Mouse (Mus musculus): ENCODE data around the gene Ddx17.

The Ddx17 gene

DNA sequence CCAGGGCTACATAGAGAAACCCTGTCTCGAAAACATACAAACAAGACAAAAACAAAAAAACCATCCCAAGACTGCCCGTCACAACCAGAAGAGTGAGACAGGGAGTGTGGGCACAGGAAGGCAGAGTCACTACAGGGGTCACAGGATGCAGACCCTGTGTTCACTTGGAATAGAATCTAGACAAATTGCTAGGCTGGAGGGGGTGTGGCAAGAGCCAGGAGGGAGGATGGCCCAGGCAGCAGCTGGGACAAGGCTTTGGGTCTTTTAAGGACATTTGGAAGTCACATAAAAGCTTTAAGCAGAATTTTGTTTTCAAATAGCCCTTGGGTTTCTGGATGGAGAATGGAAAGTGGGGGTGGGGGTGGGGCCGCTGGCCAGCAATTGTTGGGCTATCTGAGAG is 28.0 kb downstream of the Ddx17 start:
- DNase-seq (ENCODE audit: low spot score) = no peak

DNA sequence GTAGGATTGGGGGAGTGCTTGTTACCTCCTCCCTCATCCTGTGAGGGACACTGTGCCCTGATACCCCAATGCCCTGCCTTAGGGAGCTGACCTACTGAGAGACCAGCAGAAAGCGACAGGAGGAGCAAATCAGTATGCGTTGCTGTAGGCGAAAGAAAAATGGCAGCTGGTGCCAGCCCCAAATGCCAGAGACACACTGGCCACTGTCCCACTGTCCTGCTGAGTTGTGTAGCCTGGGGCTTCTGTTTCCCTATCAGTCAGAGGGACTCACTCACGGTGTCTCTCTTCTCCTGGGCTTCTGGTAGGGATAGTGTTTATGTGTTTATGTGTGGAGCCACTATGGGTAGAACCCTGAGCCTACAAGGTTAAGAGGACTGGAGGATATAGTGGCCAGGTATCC is 28.8 kb downstream of the Ddx17 start:
- no peak for DNase-seq (ENCODE audit: low spot score)

DNA sequence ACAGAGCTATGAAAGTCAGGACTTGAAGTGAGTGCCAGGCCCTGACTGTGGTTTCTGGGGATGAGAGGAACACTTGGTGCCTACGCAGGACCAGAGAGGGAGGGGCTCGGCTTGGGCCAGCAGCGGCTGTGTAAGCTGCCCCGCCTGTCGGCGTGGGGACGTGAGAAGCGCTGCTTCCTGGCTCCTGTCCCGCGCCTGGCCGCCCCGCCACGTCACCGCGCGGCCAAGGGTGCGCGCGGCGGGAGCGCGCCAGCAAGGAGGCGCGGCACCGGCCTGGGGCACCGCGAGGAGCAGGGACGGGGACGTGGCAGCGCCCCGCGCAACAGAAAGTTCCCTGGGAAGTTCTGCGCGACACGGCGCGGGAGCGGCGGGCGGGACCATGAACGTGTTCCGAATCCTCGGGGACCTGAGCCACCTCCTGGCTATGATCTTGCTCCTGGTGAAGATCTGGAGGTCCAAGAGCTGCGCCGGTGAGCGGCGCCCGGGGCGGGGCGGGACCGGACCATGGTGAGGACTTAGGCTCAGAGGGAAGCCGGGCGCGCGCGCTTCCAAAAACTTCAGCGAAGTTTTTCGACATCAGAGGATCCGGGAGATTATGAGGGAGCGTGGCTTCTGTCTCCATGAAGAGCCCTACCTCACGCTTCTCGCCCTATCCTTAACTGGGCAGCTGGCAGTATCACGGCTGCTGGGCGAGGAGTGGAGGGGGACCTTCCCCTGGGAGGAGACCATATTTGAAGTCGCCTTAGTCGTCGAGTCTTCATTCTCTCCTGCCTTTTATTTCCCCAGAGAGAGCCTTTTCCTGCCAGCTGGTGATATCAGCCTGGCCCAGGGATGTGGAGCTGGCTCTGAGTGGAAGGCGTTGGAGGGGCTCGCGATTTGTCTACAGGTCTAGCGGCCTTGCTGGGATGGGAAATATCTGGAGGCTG is 30.1 kb downstream of the Ddx17 start, which contains the start of gene Kdelr3:
Gene Kdelr3 (plus strand): TSS at position 241 of the 926 bp plus-strand sequence.
- DNase-seq (ENCODE audit: low spot score) = peak; percentile 46

DNA sequence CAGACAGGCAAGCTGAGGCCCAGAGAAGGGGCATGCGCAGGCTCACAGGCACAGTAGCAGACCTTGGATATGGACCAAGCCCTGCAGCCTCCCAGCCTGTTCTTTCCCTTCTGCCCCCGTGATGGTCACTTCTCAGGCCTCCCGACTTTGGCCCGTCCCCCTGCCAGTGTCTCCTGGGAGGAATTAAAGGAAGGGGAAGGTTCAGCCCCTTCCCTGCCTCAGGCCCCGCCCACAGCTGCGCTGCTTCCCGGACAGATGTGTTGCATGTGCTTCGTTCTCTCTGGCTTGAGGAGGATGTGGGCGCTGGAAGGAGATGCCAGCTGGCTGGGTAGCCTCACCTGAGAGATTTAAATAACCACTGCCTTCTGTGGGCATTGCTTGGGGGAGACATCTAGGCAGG is 32.6 kb downstream of the Ddx17 start:
- DNase-seq (ENCODE audit: low spot score) = no peak

DNA sequence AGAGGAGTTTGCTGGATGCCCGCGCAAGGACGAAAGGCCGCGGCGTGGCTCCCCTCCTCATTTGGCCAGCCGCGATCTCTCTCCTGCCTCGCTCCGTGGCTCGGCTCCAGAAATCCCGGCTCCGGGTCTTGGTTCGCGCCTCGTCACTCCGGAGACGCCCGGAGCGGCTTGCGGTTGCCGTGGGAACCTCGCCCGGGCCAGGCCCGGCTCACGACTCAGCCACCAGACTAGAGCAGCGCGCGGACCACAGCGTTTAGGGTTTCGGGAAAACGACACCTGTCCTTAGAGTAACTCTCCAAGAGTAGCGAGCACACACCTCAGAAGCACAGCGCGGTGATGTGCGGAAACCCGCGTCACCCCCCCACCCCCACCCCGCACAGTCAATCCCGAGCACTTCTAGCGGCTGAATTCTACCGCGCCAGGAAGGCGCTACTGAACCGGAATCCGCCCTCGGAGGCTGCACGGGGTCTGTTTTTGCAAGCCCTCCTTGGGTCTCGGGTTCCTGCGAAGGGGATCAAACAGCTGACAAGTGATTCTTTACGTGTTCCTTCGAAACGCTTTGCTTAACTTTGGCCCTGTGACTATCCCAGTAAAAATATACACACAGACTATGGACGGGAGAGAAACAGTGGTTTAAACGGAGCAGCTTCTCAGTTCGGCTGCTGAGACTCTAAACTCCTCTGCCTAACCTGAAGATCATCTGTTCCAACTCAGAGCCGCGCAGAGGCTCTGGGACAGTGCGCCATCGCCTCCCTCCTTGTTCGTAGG is 34.8 kb downstream of the Ddx17 start:
- peak; percentile 56 for DNase-seq (ENCODE audit: low spot score)

DNA sequence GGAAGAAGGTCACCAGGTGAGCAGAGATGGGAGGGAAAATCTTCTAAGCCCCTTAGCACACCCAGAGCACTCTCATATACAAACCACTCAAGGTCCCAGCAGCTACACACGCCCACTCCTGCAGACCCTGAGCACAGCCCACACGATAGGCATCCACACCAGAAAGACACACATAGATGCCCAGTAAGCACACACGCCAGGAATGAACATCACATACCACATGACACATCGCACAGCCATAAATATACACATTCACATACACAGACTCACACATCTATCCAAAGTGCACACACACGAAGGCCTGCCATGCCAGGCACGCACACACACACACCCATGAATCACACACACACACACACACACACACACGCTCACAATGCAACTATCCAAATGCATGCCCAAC is 36.1 kb downstream of the Ddx17 start:
- no peak for DNase-seq (ENCODE audit: low spot score)

DNA sequence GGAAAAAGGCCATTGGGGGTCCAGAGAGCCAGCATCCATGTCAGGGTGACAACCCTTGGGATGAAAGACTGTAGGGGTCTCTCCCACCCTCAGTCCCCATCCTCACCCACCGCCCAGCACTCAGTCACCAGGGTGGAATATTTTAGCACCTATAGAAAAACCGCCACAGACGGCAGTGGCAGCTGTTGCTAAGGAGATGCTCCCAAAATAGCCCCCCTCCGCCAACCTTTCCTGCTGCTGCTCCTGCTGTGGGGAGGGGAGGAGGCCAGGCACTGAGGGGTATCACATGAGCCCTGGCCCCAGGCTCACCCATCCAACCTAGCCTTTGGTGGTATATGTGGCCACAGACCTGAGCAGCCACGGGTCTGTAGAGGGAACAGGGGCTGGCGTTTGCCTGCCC is 36.5 kb downstream of the Ddx17 start:
- DNase-seq (ENCODE audit: low spot score) = no peak

DNA sequence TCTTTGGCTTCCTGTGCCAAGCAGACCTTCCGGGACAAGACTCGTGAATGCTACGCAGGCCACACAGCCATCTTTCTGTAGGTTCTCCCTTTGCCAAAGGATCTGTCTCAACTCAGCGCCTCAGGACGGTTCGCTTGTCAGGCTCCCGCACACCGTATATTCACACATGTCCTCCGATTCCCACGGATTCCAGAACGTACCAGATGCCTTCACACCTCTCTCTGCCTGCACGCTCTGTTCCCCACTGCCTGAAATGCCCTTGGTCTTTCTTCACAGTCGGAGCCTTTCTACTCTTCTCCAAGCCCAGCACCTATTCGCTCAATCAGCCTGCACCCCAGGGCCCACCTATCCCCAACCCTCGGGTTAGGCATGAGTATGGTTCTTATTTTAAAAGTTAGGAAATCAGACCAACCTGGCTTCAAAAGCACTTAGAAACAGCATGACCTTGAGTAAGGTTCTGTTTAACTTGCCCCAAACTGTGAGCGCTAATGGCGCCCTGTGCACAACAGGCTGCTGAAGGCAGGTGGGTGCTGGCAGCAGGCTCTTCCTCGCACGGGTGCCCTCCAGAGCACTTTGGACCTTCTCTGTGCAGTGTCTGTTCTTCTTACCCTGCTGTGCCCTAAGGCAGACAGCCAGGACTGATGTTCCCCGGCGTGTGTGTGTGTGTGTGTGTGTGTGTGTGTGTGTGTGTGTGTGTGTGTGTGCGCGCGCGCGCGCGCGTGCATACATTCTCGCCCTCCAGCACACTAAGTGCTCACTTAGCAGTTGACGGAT is 39.3 kb downstream of the Ddx17 start:
- no peak for DNase-seq (ENCODE audit: low spot score)

DNA sequence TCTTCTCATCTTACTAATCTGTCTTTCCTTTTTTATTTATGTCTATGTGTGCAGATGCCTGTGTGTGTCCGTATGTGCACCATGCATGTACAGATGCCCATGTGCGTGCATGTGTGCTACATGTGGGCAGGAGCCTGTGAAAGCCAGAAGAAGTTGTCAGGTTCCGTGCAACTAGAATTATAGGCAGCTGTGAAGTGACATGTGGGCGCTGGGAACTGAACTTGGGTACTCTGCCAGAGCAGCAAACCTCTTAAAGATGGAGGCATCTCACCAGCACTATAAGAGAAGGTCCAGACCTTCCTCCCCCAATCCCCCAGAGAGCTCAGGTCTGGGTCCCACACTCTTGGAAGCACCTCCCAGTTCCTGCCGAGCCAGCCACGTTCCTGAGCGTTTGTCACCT is 40.1 kb downstream of the Ddx17 start:
- no peak for DNase-seq (ENCODE audit: low spot score)

DNA sequence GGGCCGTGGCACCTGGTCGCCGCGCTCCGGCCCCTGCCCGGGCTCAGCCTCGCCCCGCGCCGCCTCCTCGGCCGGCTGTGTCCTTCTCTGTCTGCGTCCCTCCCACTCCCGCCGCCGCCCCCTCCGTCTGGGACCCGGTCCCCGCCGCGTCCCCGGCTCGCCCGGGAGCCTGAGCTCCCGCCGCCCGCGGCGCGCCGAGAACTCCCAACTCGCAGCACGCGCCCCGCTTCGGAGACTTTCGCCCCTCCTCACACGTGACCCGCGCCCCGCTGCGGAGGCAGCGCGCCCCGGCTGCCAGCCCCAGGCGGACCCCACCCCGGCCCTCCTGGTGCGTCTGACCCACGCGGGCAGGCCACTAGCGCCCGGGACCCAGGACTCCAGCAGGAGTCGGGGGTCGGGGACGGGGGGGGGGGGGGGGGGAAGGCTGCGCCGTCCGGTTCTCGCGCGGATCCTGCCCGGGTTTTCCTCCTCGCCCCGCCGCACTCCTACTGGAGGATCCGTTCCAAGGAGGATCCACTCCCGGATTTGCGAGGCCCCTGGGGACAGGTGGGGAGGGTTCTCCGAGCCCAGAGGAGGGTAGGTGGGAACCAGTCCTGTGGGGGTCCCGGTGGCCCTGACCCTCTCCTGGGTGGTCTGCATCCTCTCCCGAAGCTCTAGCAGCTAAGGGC is 40.8 kb downstream of the Ddx17 start:
- peak; percentile 53 for DNase-seq (ENCODE audit: low spot score)

DNA sequence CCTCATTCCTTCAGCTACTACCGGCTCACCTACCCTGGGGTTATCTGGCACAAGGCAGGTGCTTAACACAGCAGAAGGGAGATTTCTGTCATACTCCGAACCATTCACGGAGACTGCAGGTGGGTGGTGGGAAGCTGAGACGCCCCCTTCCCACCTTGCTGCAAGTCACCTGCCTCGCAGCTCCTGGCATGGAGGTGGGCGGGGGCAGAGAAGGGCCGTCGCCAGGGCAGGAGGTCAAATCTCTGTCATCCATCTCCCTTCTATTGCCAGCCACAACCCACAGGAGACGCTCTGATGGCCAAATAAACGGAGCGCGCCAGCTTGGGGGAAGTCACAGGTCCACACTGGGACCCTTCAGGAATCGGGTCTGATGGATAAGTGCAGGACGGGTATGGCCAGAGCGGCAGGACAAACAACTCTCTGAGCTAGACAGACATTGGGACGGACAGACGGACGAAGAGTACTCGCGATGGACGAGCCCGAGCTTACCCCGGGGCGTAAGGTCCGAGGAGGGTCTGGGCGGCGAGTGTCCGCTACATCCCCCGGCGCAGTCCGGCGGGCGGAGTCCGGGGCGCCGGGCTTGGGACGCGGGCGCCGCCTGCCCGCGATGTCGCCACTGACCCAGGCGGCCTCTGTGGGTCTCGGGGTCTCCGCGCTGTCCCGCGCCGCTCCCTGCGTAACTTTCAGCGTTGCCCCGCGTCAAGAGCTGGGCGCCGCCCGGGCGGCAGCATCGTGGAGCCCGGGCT is 41.7 kb downstream of the Ddx17 start, which contains the start of gene Kcnj4:
Gene Kcnj4 (minus strand): TSS at position 535 of the 746 bp plus-strand sequence.
- no peak for DNase-seq (ENCODE audit: low spot score)

DNA sequence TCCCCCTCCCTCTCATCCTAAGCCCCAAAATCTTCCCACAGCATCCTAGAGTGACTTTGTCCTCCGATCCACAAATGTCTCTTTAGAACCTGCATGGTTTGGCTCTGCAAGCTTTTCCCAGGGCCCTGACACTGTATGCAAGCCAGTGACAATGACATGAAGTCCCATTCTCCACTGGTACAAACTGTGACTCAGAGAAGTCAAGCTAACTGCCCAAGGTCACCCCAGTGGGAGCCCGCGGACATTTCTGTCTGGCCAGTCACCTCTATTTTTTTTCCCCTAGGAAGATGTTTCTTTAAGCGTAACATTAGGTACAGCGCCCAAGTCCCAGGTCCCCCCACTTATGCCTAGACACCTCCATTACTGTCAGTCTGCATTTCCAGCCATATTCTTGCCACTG is 43.1 kb downstream of the Ddx17 start:
- DNase-seq (ENCODE audit: low spot score) = no peak

DNA sequence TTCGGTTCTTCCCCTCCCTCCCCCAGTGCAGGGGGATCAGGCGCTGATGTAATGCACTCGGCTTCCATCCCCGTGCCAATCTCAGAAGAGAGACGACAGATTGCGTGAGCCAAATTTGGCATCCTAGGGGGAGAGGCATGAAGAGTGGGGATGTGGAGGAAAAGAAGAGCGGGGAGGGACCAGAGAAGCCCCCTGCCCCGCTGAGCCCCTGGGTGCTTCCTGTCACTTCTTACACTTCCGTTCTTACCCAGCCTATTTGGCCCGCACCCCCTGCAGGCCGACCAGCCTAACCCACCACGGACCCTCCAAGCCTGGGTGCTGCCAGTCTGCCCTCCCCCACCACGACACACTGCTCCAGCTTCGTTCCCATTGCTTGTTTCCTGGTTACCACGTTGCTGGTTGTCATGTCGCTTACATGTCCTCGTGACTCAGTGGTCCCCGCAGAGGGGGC is 43.6 kb downstream of the Ddx17 start:
- no peak for DNase-seq (ENCODE audit: low spot score)

DNA sequence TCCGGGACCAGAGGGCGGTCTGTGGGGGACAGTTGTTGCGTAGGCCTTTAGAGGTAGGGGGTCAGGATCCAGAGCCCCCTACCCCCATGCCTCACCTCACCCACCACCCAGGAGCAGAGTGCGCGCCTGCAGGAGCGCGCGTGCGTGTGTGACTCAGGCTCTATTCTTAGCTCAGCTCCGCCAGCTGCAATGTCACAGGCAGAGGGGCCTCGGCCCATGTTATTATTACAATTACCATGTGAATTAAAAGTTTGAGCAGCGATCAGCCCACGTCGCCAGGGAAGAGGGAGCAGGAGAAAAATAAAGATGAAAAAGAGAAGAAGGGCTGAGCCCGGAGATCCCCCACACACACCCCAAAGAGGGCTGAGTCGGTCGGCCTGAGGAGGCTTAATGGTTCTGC is 46.4 kb downstream of the Ddx17 start:
- no peak for DNase-seq (ENCODE audit: low spot score)

DNA sequence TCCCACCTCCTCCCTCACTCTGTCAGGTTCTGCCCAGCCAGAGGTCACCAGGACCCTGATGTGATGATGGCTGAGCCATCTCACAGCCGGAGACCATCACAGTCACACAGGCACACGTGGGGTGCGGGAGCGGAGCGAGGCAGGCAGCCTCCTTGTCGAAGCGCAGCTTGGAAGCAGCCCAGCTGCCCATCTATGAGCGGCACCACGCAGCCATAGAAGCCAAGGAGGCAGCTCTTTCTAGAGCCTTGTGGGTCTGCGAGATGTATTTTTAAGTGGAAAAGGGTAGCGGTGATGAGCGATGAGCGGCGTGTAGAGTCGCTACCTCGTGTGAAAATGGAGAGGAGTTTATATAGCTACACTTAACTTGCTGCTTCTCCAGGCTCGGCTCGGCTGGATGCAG is 53.0 kb downstream of the Ddx17 start:
- no peak for DNase-seq (ENCODE audit: low spot score)

DNA sequence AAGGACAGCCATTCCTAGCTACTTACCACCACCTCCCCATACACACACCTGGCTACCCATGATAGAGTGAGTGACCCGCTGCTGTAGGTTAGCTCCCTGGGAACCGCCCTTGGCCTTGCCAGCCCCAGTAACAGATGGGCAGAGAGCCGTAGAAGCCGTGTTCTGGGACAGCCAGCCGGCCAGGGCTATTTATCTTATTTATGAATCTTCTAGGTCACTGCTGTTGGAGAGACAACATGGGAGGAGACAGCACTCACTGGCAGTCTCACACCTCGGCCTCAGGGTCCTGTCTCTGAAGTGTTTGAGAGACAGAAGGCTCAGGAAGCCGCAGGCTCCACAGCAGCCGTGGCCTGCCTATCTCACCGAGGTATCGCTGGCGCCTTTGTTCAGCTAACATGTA is 57.1 kb downstream of the Ddx17 start:
- no peak for DNase-seq (ENCODE audit: low spot score)

DNA sequence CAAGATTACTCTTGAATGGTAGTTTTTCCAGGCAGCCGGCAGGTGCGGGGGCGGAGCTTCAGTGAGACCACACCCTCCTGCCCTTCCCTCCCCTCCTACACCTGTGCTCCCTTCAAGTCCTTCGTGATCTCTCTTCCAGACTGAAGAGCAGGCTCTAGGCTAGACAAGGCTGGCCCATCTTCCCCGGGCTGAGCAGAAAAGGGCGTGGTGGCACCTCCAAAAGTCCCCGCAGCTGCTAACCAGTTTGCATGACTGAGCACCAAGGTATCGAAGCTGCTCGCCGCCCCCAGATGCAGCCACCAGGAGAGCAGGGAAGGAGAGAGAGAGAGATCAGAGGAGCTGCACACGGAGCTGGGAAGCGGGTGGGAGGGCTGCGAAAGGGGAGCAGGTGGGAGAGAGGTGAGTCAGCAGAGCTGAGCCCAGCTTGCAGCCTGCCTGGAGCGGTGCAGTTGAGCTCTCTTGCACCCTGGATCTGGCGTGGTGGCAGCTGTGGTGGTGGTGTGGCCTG is 65.3 kb downstream of the Ddx17 start:
- no peak for DNase-seq (ENCODE audit: low spot score)

Data from yolk sac, embryonic 10.5 days (tissue).